In genomic region chr1:180936610-180937398, GRCm38 (mm10) we compare ENCODE assay signal across 8 mouse cellular contexts. TPM values are rescaled to one million over a fixed set of nuclear protein-coding genes. Genes with fewer than 3 reads are reported as not detected.
DNase-seq lines count a peak whose midpoint lies in the region; ATAC-seq and TF ChIP-seq lines count a peak whose summit lies in the region.
"Not testable (repeated sequence)": the region's sequence is repeated elsewhere in the genome, so short reads cannot be mapped to it uniquely, and the experiment has no call there.

No protein-coding gene starts in this region.

- WGBS in bone marrow, adult 2 months = 5% methylated on average over 41 of the region's 41 CpGs
- 1% methylated on average over 30 of the region's 41 CpGs for WGBS in forebrain, embryonic 13.5 days
- 5% methylated on average over 35 of the region's 41 CpGs for WGBS in heart, embryonic 15.5 days
- under 1% methylated on average over 36 of the region's 41 CpGs for WGBS in midbrain, embryonic 10.5 days

- ATAC-seq in forebrain, embryonic 13.5 days = peak; percentile 81; the same call in 1 of the 2 replicates
- ATAC-seq in heart, embryonic 15.5 days (replicated peaks; ENCODE audit: insufficient number of reproducible peaks, insufficient read depth, low FRiP score, low read depth) = peak; percentile 82

- not testable (repeated sequence) for H3K4me3 ChIP-seq in C2C12 (ENCODE audit: insufficient read depth, poor library complexity, severe bottlenecking)
- peak overlapping the region; percentile 32 for H3K4me3 ChIP-seq in bone marrow, adult 2 months (replicated peaks; ENCODE audit: control insufficient read depth, low read depth, low read length)
- peak overlapping the region; percentile 21 for H3K4me3 ChIP-seq in forebrain, embryonic 13.5 days
- peak overlapping the region; percentile 41 for H3K4me3 ChIP-seq in heart, embryonic 15.5 days
- H3K4me3 ChIP-seq in midbrain, embryonic 10.5 days = peak overlapping the region; percentile 43

- H3K79me3 ChIP-seq in C2C12 (ENCODE audit: low read depth) = not testable (repeated sequence)

- not testable (repeated sequence) for H3K4me1 ChIP-seq in bone marrow, adult 2 months (ENCODE audit: control insufficient read depth, insufficient read depth, low read length); forebrain, embryonic 13.5 days
- peaks cover 14% of the 10 kb centered on the region for H3K4me1 ChIP-seq in heart, embryonic 15.5 days (replicated peaks)
- peaks cover 46% of the 10 kb centered on the region for H3K4me1 ChIP-seq in midbrain, embryonic 10.5 days

- peak; percentile 27 for DNase-seq in kidney, adult 18-20 months
- DNase-seq in liver = peak; percentile 87
- peak; percentile 58 for DNase-seq in midbrain, embryonic 10.5 days (ENCODE audit: low spot score)
- peak; percentile 80 for DNase-seq in skeletal muscle tissue, adult 2 months (ENCODE audit: low read depth, low spot score)

- TF ChIP-seq POLR2A in bone marrow, adult 2 months (IDR thresholded peaks at IDR 0.05; ENCODE audit: borderline replicate concordance, control insufficient read depth, low read depth, low read length) = peak; percentile 44; the same call in 1 of the 2 replicates

- peak overlapping the region; percentile 51 for H3K4me2 ChIP-seq in forebrain, embryonic 13.5 days
- peak overlapping the region; percentile 67 for H3K4me2 ChIP-seq in heart, embryonic 15.5 days

- H3K9ac ChIP-seq in forebrain, embryonic 13.5 days = not testable (repeated sequence)
- peak overlapping the region; percentile 33 for H3K9ac ChIP-seq in heart, embryonic 15.5 days

- not testable (repeated sequence) for H3K9me3 ChIP-seq in forebrain, embryonic 13.5 days (replicated peaks); heart, embryonic 15.5 days (replicated peaks); midbrain, embryonic 10.5 days (replicated peaks)

- peaks cover 17% of the 10 kb centered on the region for H3K79me2 ChIP-seq in C2C12 (ENCODE audit: control insufficient read depth, insufficient read depth)

- peak overlapping the region; percentile 65 for H3K27ac ChIP-seq in bone marrow, adult 2 months (ENCODE audit: control insufficient read depth, insufficient read depth, low read depth, low read length, poor library complexity)
- not testable (repeated sequence) for H3K27ac ChIP-seq in forebrain, embryonic 13.5 days; heart, embryonic 15.5 days; midbrain, embryonic 10.5 days (replicated peaks)

- H3K36me3 ChIP-seq in C2C12 (ENCODE audit: control insufficient read depth, insufficient read depth); forebrain, embryonic 13.5 days (ENCODE audit: poor library complexity, severe bottlenecking); heart, embryonic 15.5 days; midbrain, embryonic 10.5 days: not testable (repeated sequence)

- not testable (repeated sequence) for TF ChIP-seq CTCF in C2C12 (IDR thresholded peaks at IDR 0.05; ENCODE audit: control insufficient read depth, insufficient read depth, insufficient read length); bone marrow, adult 2 months (IDR thresholded peaks at IDR 0.05; ENCODE audit: control insufficient read depth, insufficient read depth, low read length)

- H3K27me3 ChIP-seq in C2C12 (ENCODE audit: control insufficient read depth, insufficient read depth, insufficient read length) = not testable (repeated sequence)
- peaks cover 74% of the 10 kb centered on the region for H3K27me3 ChIP-seq in forebrain, embryonic 13.5 days
- H3K27me3 ChIP-seq in heart, embryonic 15.5 days = peaks cover 40% of the 10 kb centered on the region
- H3K27me3 ChIP-seq in midbrain, embryonic 10.5 days (ENCODE audit: low read depth, poor library complexity, severe bottlenecking) = peaks cover 83% of the 10 kb centered on the region

- peak overlapping the region; percentile 7 for H3ac ChIP-seq in C2C12 (ENCODE audit: control insufficient read depth, insufficient read length, low read depth)

RNA-seq across cellular contexts. Expression of gene Lefty1, which starts 2.0 kb away (rescaled TPM):
- 2.1 TPM for polyA plus RNA-seq in C2C12 (2012; fragmentation: generic; extraction: Trizol)
- 2.6 TPM in 2 replicates for polyA plus RNA-seq in bone marrow, adult 2 months (2011; ENCODE audit: insufficient read depth, insufficient read length, low replicate concordance, missing spikeins)
- polyA plus RNA-seq in forebrain, embryonic 13.5 days (2015; fragmentation: Nextera tagmentation; extraction: Ambion mirVana) = not detected in 2 replicates
- 1.0 and 1.5 TPM in 2 replicates for polyA plus RNA-seq in heart, embryonic 15.5 days (2015; fragmentation: Nextera tagmentation; extraction: Ambion mirVana)
- polyA plus RNA-seq in midbrain, embryonic 10.5 days (2016; fragmentation: Nextera tagmentation; extraction: Ambion mirVana) = 0.60 and 0.67 TPM in 2 replicates

RNA-seq across cellular contexts. Expression of gene Tmem63a, which starts 5.3 kb away (rescaled TPM):
- 38.5 TPM for polyA plus RNA-seq in C2C12 (2012; fragmentation: generic; extraction: Trizol)
- polyA plus RNA-seq in bone marrow, adult 2 months (2011; ENCODE audit: insufficient read depth, insufficient read length, low replicate concordance, missing spikeins) = 20.7 and 32.8 TPM in 2 replicates
- 0.88 and 1.4 TPM in 2 replicates for polyA plus RNA-seq in forebrain, embryonic 13.5 days (2015; fragmentation: Nextera tagmentation; extraction: Ambion mirVana)
- 10.0 and 12.1 TPM in 2 replicates for polyA plus RNA-seq in heart, embryonic 15.5 days (2015; fragmentation: Nextera tagmentation; extraction: Ambion mirVana)
- polyA plus RNA-seq in midbrain, embryonic 10.5 days (2016; fragmentation: Nextera tagmentation; extraction: Ambion mirVana) = 2.2 and 3.6 TPM in 2 replicates

RNA-seq across cellular contexts. Expression of gene Pycr2, which starts 32.7 kb away (rescaled TPM):
- polyA plus RNA-seq in C2C12 (2012; fragmentation: generic; extraction: Trizol) = 114 TPM
- polyA plus RNA-seq in bone marrow, adult 2 months (2011; ENCODE audit: insufficient read depth, insufficient read length, low replicate concordance, missing spikeins) = 32.3 and 48.1 TPM in 2 replicates
- polyA plus RNA-seq in forebrain, embryonic 13.5 days (2015; fragmentation: Nextera tagmentation; extraction: Ambion mirVana) = 90.6 and 101 TPM in 2 replicates
- polyA plus RNA-seq in heart, embryonic 15.5 days (2015; fragmentation: Nextera tagmentation; extraction: Ambion mirVana) = 42.1 and 57.9 TPM in 2 replicates
- 134 and 144 TPM in 2 replicates for polyA plus RNA-seq in midbrain, embryonic 10.5 days (2016; fragmentation: Nextera tagmentation; extraction: Ambion mirVana)

RNA-seq across cellular contexts. Expression of gene Lefty2, which starts 43.9 kb away (rescaled TPM):
- polyA plus RNA-seq in C2C12 (2012; fragmentation: generic; extraction: Trizol) = not detected
- polyA plus RNA-seq in bone marrow, adult 2 months (2011; ENCODE audit: insufficient read depth, insufficient read length, low replicate concordance, missing spikeins) = 1.4 TPM in 1 of 2 replicates, not detected in the other
- polyA plus RNA-seq in forebrain, embryonic 13.5 days (2015; fragmentation: Nextera tagmentation; extraction: Ambion mirVana) = 0.41 and 0.94 TPM in 2 replicates
- polyA plus RNA-seq in heart, embryonic 15.5 days (2015; fragmentation: Nextera tagmentation; extraction: Ambion mirVana) = 0.05 and 0.14 TPM in 2 replicates
- not detected in 2 replicates for polyA plus RNA-seq in midbrain, embryonic 10.5 days (2016; fragmentation: Nextera tagmentation; extraction: Ambion mirVana)

Comparison
In these comparisons a context has a peak if more than half of its experiments do, and no peak if none do; other contexts are left out.
1. DNase-seq: peak in every context shown above with its lines; median percentile 87 in liver; 80 in skeletal muscle tissue, adult 2 months; 58 in midbrain, embryonic 10.5 days; 27 in kidney, adult 18-20 months.